Mouse (Mus musculus): ENCODE results near the gene H2-M3.

DNA sequence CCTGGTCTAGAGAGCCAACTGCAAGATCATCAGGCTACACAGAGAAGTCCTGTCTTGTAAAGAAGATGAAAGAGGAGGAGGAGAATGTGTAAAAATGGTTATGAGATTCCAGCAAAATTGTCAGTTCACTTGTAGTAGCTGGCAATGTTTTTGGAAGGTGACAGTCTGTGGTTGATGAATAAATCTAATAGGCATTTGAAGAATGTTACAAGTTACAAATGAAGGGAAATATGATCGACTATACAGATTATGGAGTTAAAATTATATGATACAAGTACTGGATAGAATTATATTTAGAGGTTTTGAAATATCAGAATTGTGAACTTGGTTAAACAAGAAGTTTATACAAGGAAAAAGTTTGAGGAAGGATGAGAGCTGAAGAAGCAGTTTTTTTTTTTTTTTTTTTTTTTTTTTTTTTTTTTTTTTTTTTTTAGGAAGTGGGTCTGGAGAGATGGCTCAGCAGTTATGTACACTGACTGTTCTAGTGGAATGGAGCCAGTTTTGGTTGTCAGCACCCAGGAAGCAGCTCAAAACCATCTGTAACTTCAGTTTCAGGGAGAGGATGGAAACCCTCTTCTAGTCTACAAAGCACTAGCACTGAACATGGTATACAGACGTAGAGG, 5.7 kb downstream of the H2-M3 start:
- TF ChIP-seq CTCF (IDR thresholded peaks at IDR 0.05; ENCODE audit: control insufficient read depth, insufficient read depth, insufficient read length) (no peak), MYOG (IDR thresholded peaks at IDR 0.05; ENCODE audit: control insufficient read depth, extremely low read depth, insufficient read length) (no peak), MYOD1 (IDR thresholded peaks at IDR 0.05; ENCODE audit: control insufficient read depth, insufficient read length, low read depth) (no peak)
